Mouse (Mus musculus): ENCODE measurements at regions not wholly inside any gene's neighbourhood (a gene's known extent, or its start where the extent isn't known, plus 50 kb on each side); places are given as distances from the start of the nearest gene placed in this dataset.

DNA sequence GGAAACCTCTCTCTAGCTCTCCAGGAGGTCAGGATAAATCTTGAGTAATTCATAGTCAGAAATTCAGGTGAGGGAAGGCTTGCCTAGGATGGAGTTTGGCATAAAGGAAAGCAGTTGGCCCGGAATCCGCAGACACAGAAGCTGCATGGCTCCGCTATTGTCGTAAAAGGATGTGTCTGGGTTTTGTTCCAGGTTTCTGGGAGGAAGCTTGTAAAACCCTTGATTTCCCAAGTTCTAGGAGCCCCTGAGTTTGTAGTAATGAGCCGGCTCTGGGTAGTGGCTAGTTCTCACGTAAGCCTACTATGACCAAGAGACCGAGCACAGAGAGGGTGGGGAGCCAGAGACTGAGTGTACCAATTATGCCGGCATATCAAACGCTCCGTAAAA, 52.7 kb upstream of the Gm21915 start:
- H3K9me3 ChIP-seq (replicated peaks): no peaks in the 10 kb centered on the region
- peak overlapping the region; percentile 45 for H3K4me3 ChIP-seq
- H3K27me3 ChIP-seq (ENCODE audit: low read depth, poor library complexity, severe bottlenecking): peaks cover 4% of the 10 kb centered on the region; the same call in 1 of the 2 replicates
- H3K27ac ChIP-seq: peak overlapping the region; percentile 82
- 28% methylated on average over 10 of the region's 10 CpGs for WGBS
- peak; percentile 45 for DNase-seq (ENCODE audit: low spot score)
- no peaks in the 10 kb centered on the region for H3K36me3 ChIP-seq
- H3K4me1 ChIP-seq: peaks cover 35% of the 10 kb centered on the region

DNA sequence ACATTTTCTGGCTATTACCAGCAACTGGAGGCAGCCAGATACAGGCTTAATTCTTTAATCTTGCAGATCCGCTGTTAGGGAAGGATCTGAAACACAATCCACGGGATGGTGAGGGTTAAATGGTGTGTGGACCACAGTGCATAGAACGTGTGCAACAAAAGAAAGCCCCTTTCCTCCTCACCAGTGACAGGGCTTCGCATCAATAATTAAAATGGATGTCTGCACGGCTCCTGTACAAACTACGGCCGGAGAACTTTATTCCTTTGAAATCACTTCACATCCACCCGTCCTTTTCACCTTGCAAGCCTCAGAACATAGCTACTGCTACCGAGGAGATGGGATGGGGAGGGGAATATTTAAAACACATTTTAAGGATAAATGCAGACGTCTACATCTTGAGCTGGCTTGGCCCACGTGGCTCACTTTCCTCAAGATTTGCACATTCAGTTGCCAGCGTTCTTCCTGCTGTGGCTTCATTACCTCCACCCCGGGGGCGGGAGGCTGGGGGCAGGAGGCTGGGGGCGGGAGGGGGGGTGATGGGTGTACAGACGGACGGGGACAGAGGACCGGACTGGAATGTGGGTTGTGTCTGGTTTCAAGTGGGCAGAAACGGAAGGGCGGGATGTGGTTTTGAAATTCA, 53.3 kb upstream of the Gm21915 start:
- peak overlapping the region; percentile 45 for H3K4me3 ChIP-seq
- peaks cover 35% of the 10 kb centered on the region for H3K4me1 ChIP-seq
- H3K27ac ChIP-seq: peak overlapping the region; percentile 82
- 2% methylated on average over 20 of the region's 20 CpGs for WGBS
- H3K27me3 ChIP-seq (ENCODE audit: low read depth, poor library complexity, severe bottlenecking): peaks cover 4% of the 10 kb centered on the region; the same call in 1 of the 2 replicates
- no peaks in the 10 kb centered on the region for H3K36me3 ChIP-seq
- peak; percentile 52 for DNase-seq (ENCODE audit: low spot score)
- no peaks in the 10 kb centered on the region for H3K9me3 ChIP-seq (replicated peaks)

DNA sequence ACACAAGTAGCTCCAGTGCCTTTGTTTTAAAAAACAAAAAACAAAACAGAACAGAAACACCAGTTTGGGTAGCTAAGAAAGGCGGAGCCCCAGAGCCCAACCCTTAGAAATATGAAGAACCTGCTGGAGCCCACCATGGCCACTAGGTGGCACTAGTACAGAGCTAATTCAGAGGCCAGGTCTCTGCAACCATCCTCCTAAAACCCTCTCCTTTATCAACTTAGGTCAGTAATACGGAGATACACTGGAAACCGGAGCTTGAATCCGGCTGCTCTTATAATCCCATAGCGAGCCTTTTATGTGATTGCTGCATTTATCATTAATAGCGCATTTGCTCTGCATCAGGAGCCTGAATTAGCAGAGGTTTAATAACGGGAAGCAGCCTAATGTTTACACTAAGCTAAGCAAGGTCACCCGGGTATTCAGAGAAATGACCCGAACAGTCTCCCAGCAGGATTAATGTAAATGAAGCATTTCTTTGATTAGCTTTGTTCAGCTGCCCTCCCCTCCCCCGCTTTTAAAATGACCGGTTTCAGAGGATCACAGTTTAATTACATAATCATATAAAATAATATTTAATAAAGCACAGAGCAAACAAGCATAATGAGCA, 53.9 kb upstream of the Gm21915 start:
- Histone ChIP-seq H3K9me3 (replicated peaks) (no peaks in the 10 kb centered on the region), H3K27me3 (ENCODE audit: low read depth, poor library complexity, severe bottlenecking) (0 out of 2 replicates have a peak, but pooled peaks cover 4% of the 10 kb centered on the region), H3K27ac (peak overlapping the region; percentile 82), H3K36me3 (no peaks in the 10 kb centered on the region), H3K4me3 (peak overlapping the region; percentile 45), H3K4me1 (peaks cover 35% of the 10 kb centered on the region)
- WGBS: 3% methylated on average over 11 of the region's 11 CpGs
- peak; percentile 82 for DNase-seq (ENCODE audit: low spot score)

DNA sequence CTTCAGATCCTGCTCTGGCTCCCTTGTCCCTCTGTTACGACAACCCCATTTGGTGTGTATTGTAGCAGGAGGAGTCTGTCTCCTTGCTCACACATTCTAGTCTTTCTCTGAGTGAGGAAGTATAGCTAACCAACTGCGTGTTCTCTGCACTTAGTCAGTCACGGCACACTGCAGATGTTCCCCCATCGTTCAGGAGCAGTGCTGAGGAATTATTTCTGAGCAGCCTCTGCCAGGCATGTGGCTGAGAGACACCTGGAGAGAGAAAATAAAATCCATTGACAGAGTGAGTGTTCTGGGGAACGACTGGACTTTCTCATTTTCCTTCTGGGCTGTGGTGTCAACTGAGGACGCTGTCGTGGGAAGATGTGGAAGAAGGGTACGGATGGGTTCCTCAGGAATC, 54.5 kb upstream of the Gm21915 start:
- WGBS: 36% methylated on average over 8 of the region's 8 CpGs
- no peak overlapping the region for H3K27ac ChIP-seq

DNA sequence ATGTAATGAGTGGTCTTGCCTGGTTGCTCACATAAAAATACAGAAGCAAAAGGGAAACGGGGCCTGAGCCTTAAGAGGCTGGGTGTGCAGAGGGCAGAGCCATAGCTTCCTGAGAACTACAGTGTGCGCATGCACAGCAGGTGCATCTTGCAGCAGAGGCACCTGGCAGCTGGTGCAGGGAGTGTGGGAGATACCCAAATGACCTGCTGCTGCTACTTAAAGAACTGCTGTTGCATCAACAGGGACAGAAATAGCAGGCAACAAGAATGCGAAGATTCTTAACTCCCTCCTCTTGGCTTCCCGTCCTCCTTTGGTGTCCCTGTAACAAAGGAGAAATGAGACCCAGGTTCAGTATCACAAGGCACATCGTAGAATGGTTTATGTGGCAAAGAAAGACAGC, 56.3 kb upstream of the Gm21915 start:
- no peaks in the 10 kb centered on the region for H3K9me3 ChIP-seq (replicated peaks)
- DNase-seq (ENCODE audit: low spot score): no peak
- H3K4me1 ChIP-seq: peaks cover 35% of the 10 kb centered on the region
- H3K27ac ChIP-seq: no peak overlapping the region
- H3K27me3 ChIP-seq (ENCODE audit: low read depth, poor library complexity, severe bottlenecking): 0 out of 2 replicates have a peak, but pooled peaks cover 4% of the 10 kb centered on the region
- 72% methylated on average over 5 of the region's 5 CpGs for WGBS
- H3K36me3 ChIP-seq: no peaks in the 10 kb centered on the region
- H3K4me3 ChIP-seq: no peak overlapping the region

More for the DNA sequence above, 54.5 kb upstream of the Gm21915 start:
- no peak for DNase-seq (ENCODE audit: low spot score)
- Histone ChIP-seq H3K27me3 (ENCODE audit: low read depth, poor library complexity, severe bottlenecking) (0 out of 2 replicates have a peak, but pooled peaks cover 4% of the 10 kb centered on the region), H3K4me3 (no peak overlapping the region), H3K36me3 (no peaks in the 10 kb centered on the region), H3K9me3 (replicated peaks) (no peaks in the 10 kb centered on the region), H3K4me1 (peaks cover 35% of the 10 kb centered on the region)

DNA sequence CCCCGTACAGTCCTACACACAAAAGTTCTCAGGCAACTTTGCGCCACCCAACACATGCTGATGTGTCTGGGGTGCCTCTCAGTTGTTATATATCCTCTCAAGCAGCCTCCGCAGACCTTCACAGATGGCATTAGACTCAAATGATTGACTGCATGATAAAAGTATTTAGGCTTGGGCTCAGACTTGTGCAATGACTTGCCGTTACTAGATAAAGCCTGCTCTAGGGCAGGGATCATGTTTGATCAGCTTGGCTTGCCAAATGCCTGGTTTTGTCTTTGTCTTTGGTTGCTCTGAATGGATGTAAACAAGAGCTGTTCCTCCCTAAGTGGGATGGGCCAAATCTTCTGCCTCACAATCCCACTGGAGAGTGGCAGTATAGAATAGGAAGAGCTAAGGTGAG, 57.2 kb upstream of the Gm21915 start:
- no peak for DNase-seq (ENCODE audit: low spot score)
- H3K9me3 ChIP-seq (replicated peaks): no peaks in the 10 kb centered on the region
- WGBS: 89% methylated on average over 4 of the region's 4 CpGs
- no peak overlapping the region for H3K4me3 ChIP-seq
- H3K4me1 ChIP-seq: peaks cover 35% of the 10 kb centered on the region
- H3K27me3 ChIP-seq (ENCODE audit: low read depth, poor library complexity, severe bottlenecking): 0 out of 2 replicates have a peak, but pooled peaks cover 4% of the 10 kb centered on the region
- H3K36me3 ChIP-seq: no peaks in the 10 kb centered on the region
- H3K27ac ChIP-seq: no peak overlapping the region

DNA sequence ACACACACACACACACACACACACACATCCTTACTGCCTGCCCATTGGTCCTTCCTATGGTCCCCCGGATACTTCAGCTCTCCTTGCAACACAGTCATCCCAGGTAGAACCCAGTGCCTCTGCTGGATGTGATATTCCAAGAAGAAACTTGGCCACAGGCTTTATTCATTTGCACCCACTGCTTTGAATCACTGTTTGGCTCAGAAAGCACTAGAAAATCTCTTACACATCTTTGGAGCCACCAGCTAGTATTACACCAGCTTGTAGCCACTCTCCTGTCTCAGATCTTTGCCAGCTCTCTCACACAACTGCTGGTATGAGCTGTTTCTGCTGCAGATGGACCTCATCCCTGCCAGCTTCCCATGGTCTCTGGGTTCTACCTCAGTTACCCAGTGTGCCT, 57.7 kb upstream of the Gm21915 start:
- Histone ChIP-seq H3K4me3 (no peak overlapping the region), H3K36me3 (no peaks in the 10 kb centered on the region), H3K4me1 (peaks cover 33% of the 10 kb centered on the region), H3K27ac (no peak overlapping the region), H3K27me3 (ENCODE audit: low read depth, poor library complexity, severe bottlenecking) (0 out of 2 replicates have a peak, but pooled peaks cover 4% of the 10 kb centered on the region), H3K9me3 (replicated peaks) (no peaks in the 10 kb centered on the region)
- DNase-seq (ENCODE audit: low spot score): no peak
- 85% methylated on average over 1 of the region's 1 CpGs for WGBS

DNA sequence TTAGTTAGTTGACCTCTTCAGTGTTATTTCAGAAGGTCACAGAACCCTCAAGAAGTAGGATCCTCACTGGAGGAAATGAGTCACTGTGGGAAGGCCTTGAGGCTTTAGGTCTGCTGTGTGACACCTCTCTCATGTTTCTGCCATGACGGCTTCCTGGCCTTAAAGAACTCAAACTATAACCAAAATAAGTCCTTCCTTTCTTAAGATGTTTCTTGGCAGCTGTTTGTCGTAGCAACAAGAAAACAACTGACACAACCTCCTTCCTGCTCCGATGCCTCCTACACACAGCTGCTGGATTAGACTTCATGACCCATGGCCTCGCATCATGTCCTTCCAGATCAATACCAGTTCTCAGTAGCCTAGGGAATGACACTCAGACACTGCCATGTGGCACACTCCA, 58.1 kb upstream of the Gm21915 start:
- no peaks in the 10 kb centered on the region for H3K9me3 ChIP-seq (replicated peaks)

DNA sequence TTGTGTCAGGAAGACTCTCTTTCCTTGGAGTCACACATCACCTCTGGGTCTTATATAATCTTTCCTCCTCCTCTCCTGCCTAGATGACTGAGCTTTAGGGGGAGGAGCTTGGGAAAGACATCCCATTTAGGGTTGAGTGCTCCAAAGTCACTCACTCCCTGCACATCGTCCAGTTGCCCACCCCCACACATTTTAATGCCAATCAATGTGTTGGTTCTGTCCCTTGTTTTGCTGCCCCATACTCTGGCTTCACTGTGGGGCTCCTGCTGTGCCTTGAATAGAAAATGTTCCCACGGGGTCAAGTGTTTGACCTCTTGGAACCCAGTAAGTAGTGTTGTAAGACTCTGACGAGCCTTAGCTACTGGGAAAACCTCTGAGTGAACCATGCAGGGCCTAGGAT, 58.8 kb upstream of the Gm21915 start:
- no peak for DNase-seq (ENCODE audit: low spot score)
- Histone ChIP-seq H3K9me3 (replicated peaks) (no peaks in the 10 kb centered on the region), H3K27ac (no peak overlapping the region), H3K36me3 (no peaks in the 10 kb centered on the region), H3K4me1 (peaks cover 22% of the 10 kb centered on the region), H3K4me3 (no peak overlapping the region), H3K27me3 (ENCODE audit: low read depth, poor library complexity, severe bottlenecking) (0 out of 2 replicates have a peak, but pooled peaks cover 4% of the 10 kb centered on the region)
- 70% methylated on average over 3 of the region's 3 CpGs for WGBS

More for the DNA sequence above, 58.1 kb upstream of the Gm21915 start:
- peaks cover 28% of the 10 kb centered on the region for H3K4me1 ChIP-seq
- H3K27me3 ChIP-seq (ENCODE audit: low read depth, poor library complexity, severe bottlenecking): 0 out of 2 replicates have a peak, but pooled peaks cover 4% of the 10 kb centered on the region
- H3K27ac ChIP-seq: no peak overlapping the region
- no peaks in the 10 kb centered on the region for H3K36me3 ChIP-seq
- DNase-seq (ENCODE audit: low spot score): no peak
- WGBS: 87% methylated on average over 4 of the region's 4 CpGs
- H3K4me3 ChIP-seq: no peak overlapping the region

DNA sequence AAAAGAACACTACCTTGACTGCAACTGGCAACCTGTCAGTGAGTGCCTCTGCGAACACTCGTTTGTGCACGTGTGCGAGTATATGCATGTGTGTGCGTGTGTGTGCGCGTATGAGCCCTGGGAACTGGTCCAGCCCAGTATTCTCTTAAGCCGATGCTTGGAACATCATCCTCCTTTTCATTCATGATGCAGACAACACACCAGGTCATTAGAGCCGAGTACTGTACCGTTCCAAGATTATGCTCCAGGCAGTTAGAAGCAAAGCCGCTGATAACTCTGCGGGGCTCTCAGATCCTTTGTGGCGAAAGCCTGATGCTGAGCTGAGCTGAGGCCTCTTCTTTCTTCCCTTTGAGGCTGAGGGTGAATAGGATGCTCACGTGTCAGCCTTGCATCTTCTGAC, 61.8 kb upstream of the Gm21915 start:
- H3K27ac ChIP-seq: no peak overlapping the region
- H3K4me1 ChIP-seq: no peaks in the 10 kb centered on the region
- H3K27me3 ChIP-seq (ENCODE audit: low read depth, poor library complexity, severe bottlenecking): no peaks in the 10 kb centered on the region
- no peak for DNase-seq (ENCODE audit: low spot score)
- no peaks in the 10 kb centered on the region for H3K36me3 ChIP-seq
- WGBS: 90% methylated on average over 14 of the region's 14 CpGs
- H3K4me3 ChIP-seq: no peak overlapping the region
- no peaks in the 10 kb centered on the region for H3K9me3 ChIP-seq (replicated peaks)

DNA sequence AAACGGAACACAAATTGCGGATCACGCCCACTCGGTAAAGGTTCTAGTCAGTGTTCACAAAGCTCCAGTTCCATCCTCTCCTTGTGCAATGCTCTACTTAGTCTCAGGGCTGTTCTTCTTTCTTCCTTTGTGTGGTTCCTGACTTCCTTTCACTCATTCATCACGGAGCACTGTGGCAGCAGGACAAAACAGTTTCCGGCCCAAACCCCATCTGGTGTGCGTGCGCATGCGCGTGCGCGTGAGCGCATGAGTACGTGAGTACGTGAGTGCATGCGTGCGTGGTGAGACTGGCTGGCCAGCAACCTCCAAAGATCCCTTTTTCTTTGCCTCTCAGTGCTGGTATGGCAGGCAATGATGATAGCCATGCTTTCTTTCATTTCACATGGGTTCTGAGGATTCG, 62.5 kb upstream of the Gm21915 start:
- DNase-seq (ENCODE audit: low spot score): no peak

DNA sequence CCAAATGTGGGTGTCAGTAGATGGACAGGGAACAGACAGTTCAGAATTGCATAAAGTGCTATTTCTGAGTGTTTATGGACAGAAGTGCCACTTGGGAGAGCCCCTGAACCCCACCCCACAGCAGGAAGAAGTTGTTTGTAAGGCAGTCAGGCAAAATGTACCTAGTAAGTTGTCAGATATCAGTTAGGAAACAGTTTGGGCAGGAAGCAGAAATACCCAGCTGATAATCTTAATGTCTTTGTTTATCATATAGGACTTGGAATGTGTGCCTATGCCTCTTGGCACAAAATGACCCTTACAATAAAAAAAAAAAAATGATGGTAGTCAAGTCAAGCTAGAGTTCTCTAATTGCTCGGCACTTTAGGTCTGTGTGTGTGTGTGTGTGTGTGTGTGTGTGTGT, 66.9 kb upstream of the Gm21915 start:
- 94% methylated on average over 1 of the region's 1 CpGs for WGBS

More for the DNA sequence above, 62.5 kb upstream of the Gm21915 start:
- H3K4me1 ChIP-seq: no peaks in the 10 kb centered on the region
- H3K9me3 ChIP-seq (replicated peaks): no peaks in the 10 kb centered on the region
- H3K4me3 ChIP-seq: no peak overlapping the region
- no peak overlapping the region for H3K27ac ChIP-seq
- WGBS: 92% methylated on average over 18 of the region's 18 CpGs
- no peaks in the 10 kb centered on the region for H3K27me3 ChIP-seq (ENCODE audit: low read depth, poor library complexity, severe bottlenecking)
- no peaks in the 10 kb centered on the region for H3K36me3 ChIP-seq

DNA sequence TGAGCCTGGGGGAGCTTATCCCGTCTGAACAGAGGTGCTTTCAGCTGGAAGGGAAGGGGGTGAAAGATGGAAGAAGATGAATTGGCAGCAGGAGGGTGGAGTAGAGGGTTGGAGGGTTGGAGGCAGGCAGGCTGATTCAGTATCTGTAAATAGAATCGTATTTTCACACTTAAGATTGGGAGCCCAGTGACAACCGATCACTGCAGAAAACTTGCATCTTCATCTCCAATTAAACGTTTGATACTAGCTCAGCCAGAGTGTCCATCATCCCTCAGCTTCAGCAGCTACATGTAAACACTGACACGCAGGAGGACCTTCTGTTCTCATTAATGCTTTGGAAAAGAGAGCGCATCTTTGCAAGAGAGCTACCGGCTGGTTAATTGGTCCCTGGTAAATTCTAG, 67.2 kb upstream of the Gramd1b start:
- no peak for DNase-seq (ENCODE audit: low spot score)
- H3K27me3 ChIP-seq (ENCODE audit: low read depth, poor library complexity, severe bottlenecking): no peaks in the 10 kb centered on the region
- peaks cover 3% of the 10 kb centered on the region; the same call in 1 of the 2 replicates for H3K4me1 ChIP-seq
- H3K9me3 ChIP-seq (replicated peaks): no peaks in the 10 kb centered on the region
- 83% methylated on average over 7 of the region's 7 CpGs for WGBS
- H3K27ac ChIP-seq: no peak overlapping the region
- H3K36me3 ChIP-seq: no peaks in the 10 kb centered on the region
- H3K4me3 ChIP-seq: no peak overlapping the region

More for the DNA sequence above, 66.9 kb upstream of the Gm21915 start:
- Histone ChIP-seq H3K27ac (no peak overlapping the region), H3K4me3 (no peak overlapping the region), H3K4me1 (peaks cover 3% of the 10 kb centered on the region; the same call in 1 of the 2 replicates), H3K36me3 (no peaks in the 10 kb centered on the region), H3K9me3 (replicated peaks) (no peaks in the 10 kb centered on the region), H3K27me3 (ENCODE audit: low read depth, poor library complexity, severe bottlenecking) (no peaks in the 10 kb centered on the region)
- no peak for DNase-seq (ENCODE audit: low spot score)

Data from limb, embryonic 10.5 days (tissue).